Mouse (Mus musculus): ENCODE results near the gene Plce1. TPM values are rescaled to one million over a fixed set of nuclear protein-coding genes. Genes with fewer than 3 reads are reported as not detected.

Gene Plce1
- polyA plus RNA-seq, 1 experiment from 2014 or later = 3.0 TPM

DNA sequence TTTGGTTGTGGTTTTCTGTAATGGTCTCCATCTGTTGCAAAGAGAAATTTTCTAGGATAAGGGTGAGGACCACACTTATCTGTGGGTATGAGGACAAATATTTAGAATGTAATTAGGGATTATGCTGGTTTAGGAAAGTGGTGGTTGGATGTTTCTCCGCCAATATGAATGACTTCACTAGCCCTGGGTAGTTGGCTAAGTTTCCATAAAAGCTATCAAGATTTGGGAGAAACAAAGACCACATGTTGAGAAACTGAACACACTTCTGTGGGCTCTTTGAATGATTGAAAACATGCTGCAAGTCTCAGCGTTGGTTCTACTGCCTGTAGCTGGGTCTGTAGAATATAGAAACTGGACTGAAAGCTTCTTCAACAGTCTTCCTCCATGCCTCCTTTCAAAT is 193.0 kb downstream of the Plce1 start:
- no peak overlapping the region for H3K27ac ChIP-seq (ENCODE audit: low read depth, low read length)
- no peaks in the 10 kb centered on the region for H3K9me3 ChIP-seq (ENCODE audit: control insufficient read depth, low read length)
- H3K36me3 ChIP-seq (ENCODE audit: control insufficient read depth, insufficient read depth, low read length) = no peaks in the 10 kb centered on the region
- ATAC-seq = no peak
- no peaks in the 10 kb centered on the region for H3K4me1 ChIP-seq (ENCODE audit: control insufficient read depth, insufficient read depth, low read depth, low read length)
- no peak overlapping the region for H3K4me3 ChIP-seq (ENCODE audit: low read length)
- no peak overlapping the region for H3K4me2 ChIP-seq (ENCODE audit: low read length)
- 75% methylated on average over 2 of the region's 2 CpGs for WGBS
- H3K9ac ChIP-seq (ENCODE audit: low read depth, low read length) = no peak overlapping the region
- H3K27me3 ChIP-seq (replicated peaks; ENCODE audit: control insufficient read depth, insufficient read depth, low read length) = no peaks in the 10 kb centered on the region

DNA sequence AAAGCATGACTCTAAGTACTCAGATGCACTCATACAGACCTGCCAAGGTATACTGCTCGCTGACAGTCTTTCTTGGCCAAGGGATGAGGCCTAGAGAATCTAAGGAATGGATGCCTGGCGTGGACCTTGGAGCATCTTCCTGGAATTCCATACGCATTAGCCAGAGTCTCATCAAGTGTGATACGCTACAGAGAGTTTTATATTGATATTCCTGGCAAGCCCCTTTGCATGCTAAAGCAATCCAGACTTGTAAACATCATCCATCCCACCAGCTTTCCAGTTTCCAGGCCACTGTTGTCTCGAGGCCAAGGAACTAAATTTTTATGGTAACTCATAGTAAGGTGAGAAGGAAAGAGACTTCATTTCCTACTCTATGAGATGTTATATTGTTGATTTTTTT is 197.7 kb downstream of the Plce1 start:
- Histone ChIP-seq H3K27ac (ENCODE audit: low read depth, low read length) (no peak overlapping the region), H3K36me3 (ENCODE audit: control insufficient read depth, insufficient read depth, low read length) (no peaks in the 10 kb centered on the region), H3K9ac (ENCODE audit: low read depth, low read length) (no peak overlapping the region), H3K4me3 (ENCODE audit: low read length) (no peak overlapping the region), H3K4me2 (ENCODE audit: low read length) (no peak overlapping the region), H3K27me3 (replicated peaks; ENCODE audit: control insufficient read depth, insufficient read depth, low read length) (no peaks in the 10 kb centered on the region), H3K9me3 (ENCODE audit: control insufficient read depth, low read length) (no peaks in the 10 kb centered on the region), H3K4me1 (ENCODE audit: control insufficient read depth, insufficient read depth, low read depth, low read length) (no peaks in the 10 kb centered on the region)
- no peak for ATAC-seq
- WGBS = 87% methylated on average over 5 of the region's 5 CpGs

DNA sequence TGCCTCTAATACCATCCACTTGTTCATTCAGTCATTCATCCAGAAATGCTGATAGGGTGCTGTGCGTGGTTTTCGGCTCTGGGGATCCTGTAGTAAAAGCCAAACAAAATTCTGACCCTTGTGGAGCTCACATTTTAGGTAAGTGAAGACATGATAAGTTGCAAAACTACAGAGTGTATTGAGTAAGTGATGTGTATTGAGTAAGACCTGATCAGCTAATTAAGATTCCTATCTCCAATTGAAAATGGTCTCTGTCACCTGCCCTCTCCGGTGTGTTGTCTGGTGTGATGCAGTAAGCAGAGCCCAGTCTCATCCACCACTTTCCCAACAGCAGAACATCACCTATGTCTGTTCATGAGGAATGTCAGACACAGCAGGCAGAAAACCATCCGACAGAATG is 198.6 kb downstream of the Plce1 start:
- WGBS = 90% methylated on average over 4 of the region's 4 CpGs
- no peak for ATAC-seq
- no peaks in the 10 kb centered on the region for H3K9me3 ChIP-seq (ENCODE audit: control insufficient read depth, low read length)
- no peak overlapping the region for H3K27ac ChIP-seq (ENCODE audit: low read depth, low read length)
- H3K4me2 ChIP-seq (ENCODE audit: low read length) = no peak overlapping the region
- no peaks in the 10 kb centered on the region for H3K27me3 ChIP-seq (replicated peaks; ENCODE audit: control insufficient read depth, insufficient read depth, low read length)
- H3K4me3 ChIP-seq (ENCODE audit: low read length) = no peak overlapping the region
- no peaks in the 10 kb centered on the region for H3K36me3 ChIP-seq (ENCODE audit: control insufficient read depth, insufficient read depth, low read length)
- no peak overlapping the region for H3K9ac ChIP-seq (ENCODE audit: low read depth, low read length)
- no peaks in the 10 kb centered on the region for H3K4me1 ChIP-seq (ENCODE audit: control insufficient read depth, insufficient read depth, low read depth, low read length)

DNA sequence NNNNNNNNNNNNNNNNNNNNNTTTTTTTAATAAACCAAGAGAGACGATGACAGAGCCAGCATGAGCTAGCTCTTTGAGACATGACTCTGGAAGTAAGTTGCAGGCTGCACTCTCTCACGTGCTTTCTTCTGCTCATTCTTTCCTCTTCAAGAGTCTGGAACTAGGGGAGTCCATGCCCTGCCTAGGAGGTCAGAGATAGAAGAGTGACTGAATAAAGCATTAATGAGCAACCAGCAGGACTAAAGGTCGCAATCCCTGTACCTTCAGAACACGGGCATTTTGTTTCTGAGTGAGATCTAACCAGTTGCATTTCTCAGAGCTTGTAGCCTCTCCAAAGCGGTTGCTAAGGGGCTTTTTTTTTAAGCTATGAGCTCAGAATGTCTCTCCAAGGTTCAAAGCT is 206.4 kb downstream of the Plce1 start:
- Histone ChIP-seq H3K9ac (ENCODE audit: low read depth, low read length) (no peak overlapping the region), H3K4me2 (ENCODE audit: low read length) (no peak overlapping the region), H3K36me3 (ENCODE audit: control insufficient read depth, insufficient read depth, low read length) (no peaks in the 10 kb centered on the region), H3K9me3 (ENCODE audit: control insufficient read depth, low read length) (no peaks in the 10 kb centered on the region), H3K4me3 (ENCODE audit: low read length) (no peak overlapping the region), H3K4me1 (ENCODE audit: control insufficient read depth, insufficient read depth, low read depth, low read length) (no peaks in the 10 kb centered on the region), H3K27ac (ENCODE audit: low read depth, low read length) (no peak overlapping the region), H3K27me3 (replicated peaks; ENCODE audit: control insufficient read depth, insufficient read depth, low read length) (no peaks in the 10 kb centered on the region)
- ATAC-seq = no peak
- 60% methylated on average over 5 of the region's 5 CpGs for WGBS

DNA sequence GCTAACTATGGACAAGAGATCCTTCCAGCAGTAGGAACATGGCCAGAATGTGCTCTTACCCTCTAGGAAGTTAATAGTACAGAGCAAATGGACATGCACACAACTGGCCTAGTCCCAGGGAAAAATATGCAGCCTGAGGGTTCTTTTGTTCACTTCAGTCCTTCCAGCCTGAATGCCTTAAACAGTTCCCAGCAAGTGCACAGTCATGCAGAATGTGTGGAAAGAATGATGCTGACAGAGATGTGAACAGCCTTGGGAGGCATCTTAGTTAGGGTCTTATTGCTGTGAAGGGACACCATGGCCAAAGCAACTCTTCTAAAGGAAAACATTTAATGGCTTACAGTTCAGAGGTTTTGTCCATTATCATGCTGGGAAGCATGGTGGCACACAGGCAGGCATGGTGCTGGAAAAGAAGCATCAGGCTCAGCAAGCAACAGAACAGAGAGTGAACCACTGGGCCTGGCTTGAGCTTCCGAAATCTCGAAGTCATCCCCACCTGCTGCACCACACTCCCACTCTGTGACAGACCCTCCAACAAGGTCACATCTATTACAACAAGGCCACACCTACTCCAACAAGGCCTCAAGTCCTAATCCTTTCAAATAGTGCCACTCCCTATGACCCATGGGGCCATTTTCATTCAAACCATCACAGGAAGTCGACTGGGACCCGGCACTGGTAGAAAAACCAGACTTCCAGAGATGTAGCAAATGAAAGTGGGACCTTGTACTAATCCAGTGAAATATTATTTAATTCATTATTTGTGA is 208.0 kb downstream of the Plce1 start:
- Histone ChIP-seq H3K4me2 (ENCODE audit: low read length) (no peak overlapping the region), H3K9me3 (ENCODE audit: control insufficient read depth, low read length) (no peaks in the 10 kb centered on the region), H3K9ac (ENCODE audit: low read depth, low read length) (no peak overlapping the region), H3K36me3 (ENCODE audit: control insufficient read depth, insufficient read depth, low read length) (no peaks in the 10 kb centered on the region), H3K4me3 (ENCODE audit: low read length) (no peak overlapping the region), H3K27me3 (replicated peaks; ENCODE audit: control insufficient read depth, insufficient read depth, low read length) (no peaks in the 10 kb centered on the region), H3K4me1 (ENCODE audit: control insufficient read depth, insufficient read depth, low read depth, low read length) (no peaks in the 10 kb centered on the region), H3K27ac (ENCODE audit: low read depth, low read length) (no peak overlapping the region)
- no peak for ATAC-seq
- 94% methylated on average over 4 of the region's 4 CpGs for WGBS

DNA sequence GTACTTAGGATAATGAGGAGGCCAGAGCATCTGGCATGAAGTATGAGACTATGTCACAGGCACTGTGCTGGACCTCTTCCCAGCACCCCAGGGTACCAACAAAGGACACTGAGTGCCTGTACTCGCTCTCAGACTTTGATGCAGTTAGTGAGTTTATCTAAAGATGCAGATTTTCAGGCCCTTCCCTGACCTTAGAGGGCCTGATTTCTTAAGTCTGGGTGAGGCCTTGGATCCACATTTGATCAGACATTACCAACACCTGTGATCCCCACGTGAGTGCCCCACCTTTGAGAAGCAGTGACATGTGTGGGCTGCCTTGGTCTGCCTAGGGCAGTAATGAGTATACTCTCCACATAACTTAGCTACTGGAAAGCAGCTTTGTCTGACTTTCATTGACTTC is 209.4 kb downstream of the Plce1 start:
- ATAC-seq = no peak
- H3K4me3 ChIP-seq (ENCODE audit: low read length) = no peak overlapping the region
- H3K9ac ChIP-seq (ENCODE audit: low read depth, low read length) = no peak overlapping the region
- H3K27ac ChIP-seq (ENCODE audit: low read depth, low read length) = no peak overlapping the region
- WGBS = 81% methylated on average over 2 of the region's 2 CpGs
- H3K36me3 ChIP-seq (ENCODE audit: control insufficient read depth, insufficient read depth, low read length) = no peaks in the 10 kb centered on the region
- H3K27me3 ChIP-seq (replicated peaks; ENCODE audit: control insufficient read depth, insufficient read depth, low read length) = no peaks in the 10 kb centered on the region
- no peak overlapping the region for H3K4me2 ChIP-seq (ENCODE audit: low read length)
- no peaks in the 10 kb centered on the region for H3K9me3 ChIP-seq (ENCODE audit: control insufficient read depth, low read length)
- H3K4me1 ChIP-seq (ENCODE audit: control insufficient read depth, insufficient read depth, low read depth, low read length) = no peaks in the 10 kb centered on the region

DNA sequence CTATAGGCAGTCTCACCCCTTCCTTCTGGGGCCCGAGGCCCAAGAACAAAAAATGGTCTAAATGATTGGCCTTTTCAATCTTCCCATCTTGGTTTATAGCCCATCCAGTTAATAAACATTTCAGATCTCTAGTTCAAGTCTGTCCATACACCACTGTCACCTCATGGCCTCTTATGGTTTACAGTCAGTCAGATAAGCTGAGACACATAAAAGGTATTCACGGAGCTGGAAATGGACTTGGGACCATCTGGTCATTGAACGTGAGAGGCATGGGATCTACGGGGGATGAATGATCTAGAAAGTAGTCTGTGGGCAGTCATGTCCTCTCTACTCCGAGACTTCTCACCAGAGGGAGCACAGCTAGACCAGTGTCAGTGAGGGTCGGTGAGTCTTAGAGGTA is 210.6 kb downstream of the Plce1 start:
- Histone ChIP-seq H3K4me2 (ENCODE audit: low read length) (no peak overlapping the region), H3K27me3 (replicated peaks; ENCODE audit: control insufficient read depth, insufficient read depth, low read length) (no peaks in the 10 kb centered on the region), H3K27ac (ENCODE audit: low read depth, low read length) (no peak overlapping the region), H3K36me3 (ENCODE audit: control insufficient read depth, insufficient read depth, low read length) (no peaks in the 10 kb centered on the region), H3K4me3 (ENCODE audit: low read length) (no peak overlapping the region), H3K4me1 (ENCODE audit: control insufficient read depth, insufficient read depth, low read depth, low read length) (no peaks in the 10 kb centered on the region), H3K9ac (ENCODE audit: low read depth, low read length) (no peak overlapping the region), H3K9me3 (ENCODE audit: control insufficient read depth, low read length) (no peaks in the 10 kb centered on the region)
- 96% methylated on average over 6 of the region's 6 CpGs for WGBS
- no peak for ATAC-seq

DNA sequence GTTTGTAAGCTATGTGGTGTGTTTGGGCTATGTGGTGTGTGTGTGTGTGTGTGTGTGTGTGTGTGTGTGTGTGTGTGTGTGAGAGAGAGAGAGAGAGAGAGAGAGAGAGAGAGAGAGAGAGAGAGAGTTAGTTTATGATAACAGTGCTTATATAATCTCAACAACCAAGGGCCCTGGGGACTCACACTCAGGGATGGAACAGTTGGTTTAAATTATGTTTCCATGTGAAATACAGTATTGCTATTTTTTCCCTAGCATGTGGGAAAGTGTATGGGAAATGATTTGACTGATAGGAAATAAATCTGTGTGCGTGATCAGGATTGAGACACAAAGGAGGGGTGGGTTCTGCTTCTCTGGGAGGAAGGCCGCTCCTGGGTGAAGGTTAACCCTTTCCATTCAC is 212.4 kb downstream of the Plce1 start:
- H3K36me3 ChIP-seq (ENCODE audit: control insufficient read depth, insufficient read depth, low read length) = no peaks in the 10 kb centered on the region
- H3K9me3 ChIP-seq (ENCODE audit: control insufficient read depth, low read length) = no peaks in the 10 kb centered on the region
- H3K4me3 ChIP-seq (ENCODE audit: low read length) = no peak overlapping the region
- no peak for ATAC-seq
- no peak overlapping the region for H3K4me2 ChIP-seq (ENCODE audit: low read length)
- 63% methylated on average over 2 of the region's 2 CpGs for WGBS
- H3K27ac ChIP-seq (ENCODE audit: low read depth, low read length) = no peak overlapping the region
- no peaks in the 10 kb centered on the region for H3K27me3 ChIP-seq (replicated peaks; ENCODE audit: control insufficient read depth, insufficient read depth, low read length)
- H3K4me1 ChIP-seq (ENCODE audit: control insufficient read depth, insufficient read depth, low read depth, low read length) = no peaks in the 10 kb centered on the region
- H3K9ac ChIP-seq (ENCODE audit: low read depth, low read length) = no peak overlapping the region

DNA sequence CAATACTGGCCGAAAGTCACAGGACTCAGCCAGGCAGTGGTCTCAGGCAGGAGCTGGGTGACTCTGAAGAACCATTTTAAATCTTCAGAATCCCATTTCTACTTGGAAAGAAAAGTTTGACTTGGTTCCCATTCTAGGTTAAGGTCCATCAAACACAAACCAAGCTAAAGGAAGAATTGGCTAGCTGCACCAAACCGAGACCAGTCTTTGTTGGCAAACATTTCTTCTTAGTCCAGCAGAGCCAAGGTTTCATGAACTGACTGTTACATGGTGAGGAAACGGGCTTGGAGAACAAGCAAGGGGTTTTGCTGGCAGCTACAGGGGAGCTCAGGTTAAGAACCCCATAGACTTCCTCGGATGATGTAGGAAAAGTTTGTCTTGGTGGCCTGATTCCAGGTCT is 212.9 kb downstream of the Plce1 start:
- 86% methylated on average over 4 of the region's 4 CpGs for WGBS
- no peak overlapping the region for H3K4me3 ChIP-seq (ENCODE audit: low read length)
- no peak overlapping the region for H3K9ac ChIP-seq (ENCODE audit: low read depth, low read length)
- no peaks in the 10 kb centered on the region for H3K9me3 ChIP-seq (ENCODE audit: control insufficient read depth, low read length)
- H3K4me2 ChIP-seq (ENCODE audit: low read length) = no peak overlapping the region
- no peaks in the 10 kb centered on the region for H3K4me1 ChIP-seq (ENCODE audit: control insufficient read depth, insufficient read depth, low read depth, low read length)
- ATAC-seq = no peak
- no peak overlapping the region for H3K27ac ChIP-seq (ENCODE audit: low read depth, low read length)
- H3K36me3 ChIP-seq (ENCODE audit: control insufficient read depth, insufficient read depth, low read length) = no peaks in the 10 kb centered on the region
- H3K27me3 ChIP-seq (replicated peaks; ENCODE audit: control insufficient read depth, insufficient read depth, low read length) = no peaks in the 10 kb centered on the region

DNA sequence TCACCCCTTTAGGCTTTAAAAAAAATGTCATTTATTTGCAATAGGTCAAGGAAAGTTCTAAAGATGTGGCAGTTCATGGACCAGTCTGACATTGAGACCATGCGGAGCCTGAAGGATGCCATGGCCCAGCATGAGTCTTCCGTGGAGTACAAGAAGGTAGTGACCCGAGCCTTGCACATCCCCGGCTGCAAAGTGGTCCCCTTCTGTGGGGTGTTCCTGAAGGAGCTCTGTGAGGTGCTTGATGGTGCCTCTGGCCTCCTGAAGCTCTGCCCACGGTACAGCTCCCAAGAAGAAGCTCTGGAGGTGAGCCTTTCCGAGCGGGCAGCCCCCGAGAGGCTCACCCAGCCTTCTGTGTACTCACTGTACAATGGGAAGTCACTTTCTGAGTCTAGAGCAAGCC is 220.9 kb downstream of the Plce1 start:
- no peak overlapping the region for H3K27ac ChIP-seq (ENCODE audit: low read depth, low read length)
- no peak overlapping the region for H3K9ac ChIP-seq (ENCODE audit: low read depth, low read length)
- no peak for ATAC-seq
- H3K4me3 ChIP-seq (ENCODE audit: low read length) = no peak overlapping the region
- H3K36me3 ChIP-seq (ENCODE audit: control insufficient read depth, insufficient read depth, low read length) = no peaks in the 10 kb centered on the region
- no peak overlapping the region for H3K4me2 ChIP-seq (ENCODE audit: low read length)
- no peaks in the 10 kb centered on the region for H3K9me3 ChIP-seq (ENCODE audit: control insufficient read depth, low read length)
- H3K4me1 ChIP-seq (ENCODE audit: control insufficient read depth, insufficient read depth, low read depth, low read length) = no peaks in the 10 kb centered on the region
- 95% methylated on average over 8 of the region's 8 CpGs for WGBS
- H3K27me3 ChIP-seq (replicated peaks; ENCODE audit: control insufficient read depth, insufficient read depth, low read length) = no peaks in the 10 kb centered on the region
